Mouse (Mus musculus): Measurements from ENCODE around the gene Tmem136.

GRCm38 (mm10) chr9:43144206-43144810, 27.9 kb upstream of the Tmem136 start:
- TF ChIP-seq CTCF (conservative IDR thresholded peaks at IDR 0.05 in 1 of 2, IDR thresholded peaks at IDR 0.05 in 1 of 2; ENCODE audit: low read depth in 2 of 2, low read length in 2 of 2) (0 out of 4 replicates have a peak, but pooled peaks of 1 of the 2 experiments have one; percentile 11), BHLHE40 (IDR thresholded peaks at IDR 0.05; ENCODE audit: low read depth, low read length) (no peak), POLR2A (IDR thresholded peaks at IDR 0.05; ENCODE audit: low read depth, low read length) (no peak), EP300 (IDR thresholded peaks at IDR 0.05; ENCODE audit: low read length) (no peak), NELFE (IDR thresholded peaks at IDR 0.05; ENCODE audit: low read depth, low read length) (no peak), POLR2AphosphoS2 (IDR thresholded peaks at IDR 0.05; ENCODE audit: low read depth, low read length) (no peak), IRF4 (IDR thresholded peaks at IDR 0.05; ENCODE audit: low read depth, low read length) (no peak), ZC3H11A (IDR thresholded peaks at IDR 0.05; ENCODE audit: low read depth, low read length) (no peak)
